Mouse (Mus musculus): Measurements from ENCODE around the gene Scgb1b12. TPM values are rescaled to one million over a fixed set of nuclear protein-coding genes. Genes with fewer than 3 reads are reported as not detected.
"Not testable (repeated sequence)": the region's sequence is repeated elsewhere in the genome, so short reads cannot be mapped to it uniquely, and the experiment has no call there.

Gene Scgb1b12
- polyA plus RNA-seq (2015; fragmentation: Nextera tagmentation; extraction: Ambion mirVana) = not detected in 2 replicates

GRCm38 (mm10) chr7:32333882-32334281 is at the start of gene Scgb1b12:
Gene Scgb1b12, plus strand, starts transcription at chr7:32334182.
- not testable (repeated sequence) for H3K4me1 ChIP-seq (ENCODE audit: insufficient read depth, low read length); H3K36me3 ChIP-seq (ENCODE audit: insufficient read depth, low read length); H3K27ac ChIP-seq (ENCODE audit: low read length); H3K4me2 ChIP-seq (replicated peaks; ENCODE audit: low read depth, low read length); H3K27me3 ChIP-seq (ENCODE audit: insufficient read depth, low read length); H3K4me3 ChIP-seq (ENCODE audit: low read length); ATAC-seq (ENCODE audit: low FRiP score, low TSS enrichment); H3K9ac ChIP-seq (replicated peaks; ENCODE audit: low read length); H3K9me3 ChIP-seq (ENCODE audit: low read length)
- WGBS = 78% methylated on average over 2 of the region's 3 CpGs

DNA sequence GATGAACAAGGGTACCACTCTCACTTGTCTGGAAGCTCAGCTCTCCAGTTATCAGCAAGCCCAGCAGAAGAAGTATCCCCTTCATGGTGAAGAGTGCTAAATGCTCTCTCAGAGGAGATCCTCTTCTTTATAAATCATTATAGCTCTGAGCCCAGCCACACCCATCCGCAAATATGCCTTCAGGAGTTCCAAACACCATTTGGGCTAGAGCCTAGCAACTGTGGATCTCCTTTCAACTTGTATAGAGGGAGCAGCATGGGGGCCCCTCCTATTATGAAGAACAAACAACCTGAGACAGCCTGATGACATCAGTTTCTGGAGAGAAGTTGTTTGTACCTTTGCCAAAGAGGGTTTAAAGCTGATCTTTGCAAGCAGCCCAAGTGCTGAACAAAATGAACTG is 6.8 kb upstream of the Scgb1b12 start, which contains the start of gene Scgb2b12:
Gene Scgb2b12 (minus strand): TSS at position 101 of the 400 bp plus-strand sequence.
- H3K27me3 ChIP-seq (ENCODE audit: insufficient read depth, low read length); ATAC-seq (ENCODE audit: low FRiP score, low TSS enrichment); H3K4me1 ChIP-seq (ENCODE audit: insufficient read depth, low read length); H3K4me2 ChIP-seq (replicated peaks; ENCODE audit: low read depth, low read length); H3K27ac ChIP-seq (ENCODE audit: low read length); H3K9me3 ChIP-seq (ENCODE audit: low read length); H3K4me3 ChIP-seq (ENCODE audit: low read length); H3K9ac ChIP-seq (replicated peaks; ENCODE audit: low read length); H3K36me3 ChIP-seq (ENCODE audit: insufficient read depth, low read length): not testable (repeated sequence)
- 94% methylated on average over 1 of the region's 1 CpGs for WGBS

Other genes with a start within 250 kb of the Scgb1b12 start
- not detected in 2 replicates for gene Scgb1b10, start 233.3 kb upstream of the Scgb1b12 start, polyA plus RNA-seq (2015; fragmentation: Nextera tagmentation; extraction: Ambion mirVana)
- not detected in 2 replicates for gene Scgb2b11, start 123.0 kb upstream of the Scgb1b12 start, polyA plus RNA-seq (2015; fragmentation: Nextera tagmentation; extraction: Ambion mirVana)
- not detected in 2 replicates for gene Scgb1b11, start 111.3 kb upstream of the Scgb1b12 start, polyA plus RNA-seq (2015; fragmentation: Nextera tagmentation; extraction: Ambion mirVana)
- not detected in 2 replicates for gene Scgb2b12, start 6.9 kb upstream of the Scgb1b12 start, polyA plus RNA-seq (2015; fragmentation: Nextera tagmentation; extraction: Ambion mirVana)
- not detected in 2 replicates for gene Scgb1b29, start 107.4 kb downstream of the Scgb1b12 start, polyA plus RNA-seq (2015; fragmentation: Nextera tagmentation; extraction: Ambion mirVana)